Mouse (Mus musculus): ENCODE measurements at regions not wholly inside any gene's neighbourhood (a gene's known extent, or its start where the extent isn't known, plus 50 kb on each side); places are given as distances from the start of the nearest gene placed in this dataset.
"Not testable (repeated sequence)": the region's sequence is repeated elsewhere in the genome, so short reads cannot be mapped to it uniquely, and the experiment has no call there.

DNA sequence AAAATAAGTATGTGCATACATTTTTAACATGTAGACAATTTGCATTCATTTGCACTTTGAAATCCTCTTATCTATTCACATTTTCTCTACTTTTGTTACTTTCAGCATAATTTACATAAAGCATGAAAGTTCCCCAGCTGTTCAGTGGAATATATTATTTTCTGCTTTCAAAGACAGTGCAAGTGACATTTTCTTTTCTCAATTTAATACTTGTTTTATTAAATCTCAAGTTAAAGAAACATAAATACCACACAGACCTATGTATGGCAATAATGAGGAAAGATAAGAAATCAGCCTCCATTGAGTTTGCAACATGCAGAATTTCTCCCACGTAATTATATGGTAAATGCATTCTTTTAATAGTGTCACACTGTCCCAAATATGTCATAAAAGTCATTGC is 1168.1 kb upstream of the Gje1 start:
- DNase-seq: no peak
- intact Hi-C loops (cut with DNase I): no loop called here

DNA sequence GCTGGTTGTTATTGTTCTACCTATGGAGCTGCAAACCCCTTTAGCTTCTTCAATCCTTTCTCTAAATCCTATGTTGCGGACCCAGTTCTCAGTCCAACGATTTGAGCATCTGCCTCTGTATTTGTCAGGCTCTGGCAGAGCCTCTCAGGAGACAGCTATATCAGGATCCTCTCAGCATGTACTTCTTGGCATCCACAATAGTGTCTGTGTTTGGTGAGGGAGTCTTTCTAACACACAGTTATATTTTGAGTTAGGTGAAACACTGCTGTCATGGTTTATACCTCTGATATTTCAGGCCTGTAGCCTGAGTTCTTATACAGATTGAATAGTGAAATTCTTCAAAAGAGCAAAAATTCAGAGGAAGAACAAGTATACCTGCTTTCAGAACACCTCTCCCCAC is 1150.0 kb upstream of the Gje1 start:
- intact Hi-C loops (cut with DNase I): no loop called here
- DNase-seq: no peak

DNA sequence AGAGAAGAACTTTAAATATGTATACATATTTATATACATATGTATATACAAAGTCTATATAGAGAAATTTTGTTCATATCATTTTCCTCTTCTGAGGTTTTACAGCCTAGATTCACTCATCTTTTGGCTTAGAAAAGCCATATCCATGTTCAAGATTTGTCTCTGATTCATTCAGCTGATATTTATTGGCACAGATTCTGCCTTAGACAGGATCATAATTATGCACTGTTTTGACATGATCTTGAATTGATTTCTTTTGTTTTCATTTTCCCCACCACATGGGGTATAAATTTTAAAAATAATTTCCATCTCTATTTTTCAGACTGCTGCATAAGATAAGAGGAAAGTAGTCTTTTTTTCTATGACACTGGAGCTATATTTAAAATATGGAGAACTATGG is 1148.9 kb upstream of the Gje1 start:
- no peak for DNase-seq
- intact Hi-C loops (cut with DNase I): no loop called here

DNA sequence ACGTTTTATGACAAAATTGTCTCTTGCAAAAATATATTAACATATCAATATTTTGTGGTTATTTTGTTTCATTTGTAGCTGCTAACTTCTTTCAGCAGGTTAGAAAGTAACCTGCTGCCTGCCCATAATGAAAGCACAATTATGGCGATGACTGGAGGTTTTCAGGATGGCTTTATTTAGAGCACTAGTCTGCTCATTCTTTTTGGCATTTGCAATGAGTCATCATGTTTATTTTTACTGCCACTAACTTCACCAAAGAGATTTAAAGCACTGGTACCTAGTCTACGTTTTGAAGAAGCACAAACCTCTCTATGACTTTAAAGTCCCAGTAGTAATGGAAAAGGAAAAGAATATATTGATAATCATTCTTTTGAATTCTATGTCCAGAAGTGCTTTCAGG is 1123.4 kb upstream of the Gje1 start:
- intact Hi-C loops (cut with DNase I): no loop called here
- no peak for DNase-seq

DNA sequence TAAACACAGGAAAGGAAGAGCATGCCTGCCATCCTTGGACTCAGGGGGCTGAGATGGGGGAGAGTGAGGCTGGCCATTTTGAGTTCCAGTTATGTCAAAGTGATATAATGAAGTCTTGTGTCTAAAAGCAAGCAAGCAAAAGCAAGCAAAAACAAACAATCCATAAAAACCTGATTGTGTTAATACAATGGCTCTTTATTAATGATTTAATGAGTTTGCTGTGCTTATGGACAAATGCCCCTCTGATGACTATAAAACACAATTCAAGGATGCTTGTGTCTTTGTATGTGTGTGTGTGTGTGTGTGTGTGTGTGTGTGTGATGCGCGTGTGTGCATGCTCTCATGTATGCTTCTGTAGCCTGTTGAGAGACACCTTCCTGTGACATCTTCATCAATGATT is 1114.3 kb upstream of the Gje1 start:
- no peak for DNase-seq
- intact Hi-C loops (cut with DNase I): no loop called here

DNA sequence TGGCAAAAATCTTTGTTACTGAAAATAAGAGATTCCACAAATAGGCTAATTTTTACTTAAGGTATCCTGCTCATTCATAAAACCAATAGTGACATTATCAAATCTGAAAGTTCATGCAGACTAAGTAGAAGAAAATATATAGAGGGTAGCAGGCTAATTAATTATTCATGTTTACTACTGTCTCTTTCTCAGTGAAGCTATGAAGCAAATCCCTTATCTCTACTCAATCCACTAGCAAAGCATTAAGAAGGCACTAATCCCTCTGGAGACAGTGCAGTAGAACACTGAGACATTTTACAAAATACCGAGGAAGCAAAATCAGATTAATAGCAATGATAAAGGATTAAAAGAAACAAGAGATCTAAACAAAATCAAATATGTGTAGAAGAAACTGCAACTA is 1107.4 kb upstream of the Gje1 start:
- DNase-seq: no peak
- intact Hi-C loops (cut with DNase I): no loop called here

DNA sequence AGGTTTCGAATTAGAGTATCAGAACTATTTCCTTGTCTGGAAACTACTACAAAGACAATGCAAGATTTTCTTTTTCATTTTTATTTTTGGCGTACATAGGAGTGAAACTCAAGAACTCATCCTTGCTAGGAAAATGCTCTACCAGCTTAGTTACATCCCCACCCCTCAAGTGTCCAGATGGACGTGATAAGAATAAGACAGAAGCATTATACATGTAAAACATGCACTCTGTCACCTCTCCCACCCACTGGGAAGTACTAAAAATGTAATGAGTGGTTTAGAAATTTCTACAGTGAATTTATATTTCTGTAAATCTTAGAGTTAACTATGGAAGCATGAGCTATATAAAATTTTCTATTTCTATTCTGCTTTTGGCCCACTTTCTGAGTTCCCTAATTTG is 1089.3 kb upstream of the Gje1 start:
- intact Hi-C loops (cut with DNase I): no loop called here
- DNase-seq: no peak

DNA sequence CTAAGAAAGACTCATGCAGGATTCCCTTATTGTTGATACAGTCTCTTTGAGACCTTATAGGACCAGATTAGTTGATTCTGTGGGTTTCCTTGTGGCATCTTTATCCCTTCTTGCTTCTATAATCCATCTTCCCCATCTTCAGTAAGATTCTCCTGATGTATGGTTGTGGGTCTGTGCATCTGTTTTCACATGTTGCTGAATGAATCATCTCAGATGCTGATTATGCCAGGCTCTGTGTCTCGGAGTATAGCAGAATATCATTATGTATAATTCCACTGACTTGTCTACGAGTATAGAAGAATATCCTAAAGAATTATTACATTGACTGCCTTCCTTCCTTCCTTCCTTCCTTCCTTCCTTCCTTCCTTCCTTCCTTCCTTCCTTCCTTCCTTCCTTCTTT is 1087.8 kb upstream of the Gje1 start:
- intact Hi-C loops (cut with DNase I): no loop called here
- DNase-seq: no peak

DNA sequence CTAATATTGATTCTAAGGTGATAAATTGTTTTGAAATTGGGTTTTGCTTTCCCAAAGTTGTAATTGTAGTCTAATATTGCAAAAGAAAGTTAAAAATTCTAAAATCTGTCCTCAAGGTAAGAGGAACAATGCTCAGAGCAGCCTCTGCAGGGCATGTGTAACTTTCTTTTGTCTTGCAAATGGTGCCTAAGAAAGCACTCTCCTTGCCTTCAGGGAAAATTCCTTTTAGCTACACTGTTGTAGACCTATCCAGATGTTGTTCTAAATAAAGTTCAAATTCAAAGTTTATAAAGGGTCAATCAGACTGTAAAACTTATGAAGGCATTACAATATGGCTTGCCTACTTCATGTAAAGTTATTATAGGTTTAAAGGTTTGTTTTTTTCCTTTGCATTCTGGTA is 1075.2 kb upstream of the Gje1 start:
- intact Hi-C loops (cut with DNase I); DNase-seq: not testable (repeated sequence)

DNA sequence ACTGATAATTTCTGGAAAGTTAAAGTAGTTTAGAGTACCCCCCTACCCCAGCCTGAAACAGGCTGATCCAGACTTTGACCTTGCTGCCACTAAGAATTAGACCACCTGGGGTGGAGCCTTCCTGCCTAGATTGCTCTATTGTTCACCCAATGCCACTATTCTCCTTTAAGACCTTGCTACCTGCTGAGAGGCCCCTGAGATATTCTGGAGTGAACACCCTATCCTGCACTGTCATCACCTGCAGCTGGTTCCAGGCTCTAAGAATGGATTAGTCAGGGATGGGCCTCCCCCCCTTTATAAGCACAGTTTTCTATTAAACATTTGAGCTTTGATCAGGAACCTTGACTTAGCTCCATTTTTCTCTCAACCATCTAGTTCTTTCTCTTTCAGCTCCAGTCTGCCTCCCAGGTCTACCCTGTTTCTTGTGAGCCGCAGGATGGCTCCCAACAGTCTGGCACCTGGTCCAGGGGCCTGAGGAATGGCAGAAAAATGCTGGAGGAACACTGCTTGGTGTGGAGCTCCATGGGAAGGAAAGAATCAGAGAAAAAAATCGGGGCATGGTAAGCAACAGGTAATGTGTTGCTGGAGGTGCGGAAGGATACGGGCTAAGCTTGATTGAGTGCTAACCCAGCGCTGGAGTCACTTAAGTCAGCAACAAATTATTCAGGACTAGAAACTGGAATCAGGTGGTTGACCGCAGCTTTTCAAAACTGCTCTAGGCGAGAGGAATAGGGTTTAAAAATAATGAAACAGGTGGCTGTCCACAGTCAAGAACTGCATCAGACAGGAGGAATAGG is 1073.7 kb upstream of the Gje1 start:
- intact Hi-C loops (cut with DNase I): no loop called here
- DNase-seq: no peak

DNA sequence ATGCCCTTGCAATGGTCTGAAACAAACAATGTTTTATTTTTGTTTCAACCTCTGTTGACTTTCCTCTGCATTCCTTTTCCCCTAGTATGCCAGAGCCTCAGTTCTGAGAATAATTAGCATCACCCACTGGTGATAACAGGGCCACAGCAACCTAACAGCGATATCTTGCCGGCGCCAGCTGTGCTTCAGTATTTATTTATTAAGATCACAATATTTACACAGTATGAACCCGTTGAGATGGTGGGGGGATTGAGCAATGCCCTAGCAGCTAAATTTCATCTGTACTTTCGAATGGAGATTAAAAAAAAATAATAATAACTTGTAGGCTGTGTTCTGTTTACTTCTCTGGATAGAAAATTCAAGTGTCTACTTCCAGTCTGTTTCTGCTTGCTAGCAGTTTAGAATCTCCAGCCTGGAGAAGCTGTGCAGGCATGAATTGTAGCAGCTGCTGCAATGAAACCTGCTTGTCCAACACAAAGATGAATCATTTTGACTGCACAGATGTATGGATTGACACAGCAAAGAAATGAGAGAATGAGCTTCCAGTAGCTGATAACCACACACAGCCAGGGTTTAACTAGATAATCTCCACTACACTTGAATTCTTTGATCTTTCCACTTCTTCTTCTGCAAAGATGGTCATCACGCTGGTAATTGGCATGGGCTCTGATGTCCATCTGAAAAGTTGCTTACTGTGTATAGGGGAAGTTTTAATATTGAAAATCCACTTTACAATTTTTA is 1042.1 kb upstream of the Gje1 start:
- DNase-seq: peak; percentile 25 to 29

DNA sequence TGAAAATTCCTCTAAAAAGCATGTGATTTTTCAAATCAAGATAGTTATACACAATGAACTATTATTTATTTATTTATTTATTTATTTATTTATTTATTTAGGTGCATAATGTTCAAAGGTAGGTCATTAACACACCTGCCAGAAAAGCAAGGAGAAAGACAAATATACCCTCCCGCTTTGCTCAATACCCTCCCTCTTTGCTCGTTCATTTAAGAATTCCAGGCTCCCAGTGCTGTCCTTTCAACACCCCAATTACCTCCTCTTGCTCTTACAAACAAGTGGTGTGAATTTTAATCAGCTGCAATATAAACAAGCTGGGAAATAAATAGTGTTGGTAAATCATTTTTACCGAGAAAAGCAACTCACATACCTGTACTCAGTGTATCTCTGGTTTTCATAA is 1041.6 kb upstream of the Gje1 start:
- no peak for DNase-seq
- intact Hi-C loops (cut with DNase I): no loop called here

More for the DNA sequence above, 1042.1 kb upstream of the Gje1 start:
- intact Hi-C loops (cut with DNase I): no loop called here

DNA sequence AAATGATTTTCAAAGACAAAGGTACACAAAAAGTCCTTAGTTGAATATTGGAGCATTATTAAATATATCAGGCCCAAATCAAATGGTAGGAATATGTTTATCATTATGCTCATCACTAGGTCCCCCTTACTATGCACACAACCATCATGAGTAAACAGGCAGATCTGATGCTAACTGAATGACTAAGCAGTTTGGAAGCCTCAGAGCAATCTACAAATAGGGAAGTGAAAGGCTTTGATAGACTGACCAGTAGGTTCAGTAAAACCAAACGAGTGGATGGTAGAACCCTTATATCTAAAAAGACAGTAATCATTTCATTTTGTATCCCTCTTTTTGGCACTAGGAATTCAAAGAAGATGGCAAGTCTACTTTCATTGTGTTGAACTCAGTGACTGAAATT is 1039.5 kb upstream of the Gje1 start:
- intact Hi-C loops (cut with DNase I): no loop called here
- DNase-seq: no peak

DNA sequence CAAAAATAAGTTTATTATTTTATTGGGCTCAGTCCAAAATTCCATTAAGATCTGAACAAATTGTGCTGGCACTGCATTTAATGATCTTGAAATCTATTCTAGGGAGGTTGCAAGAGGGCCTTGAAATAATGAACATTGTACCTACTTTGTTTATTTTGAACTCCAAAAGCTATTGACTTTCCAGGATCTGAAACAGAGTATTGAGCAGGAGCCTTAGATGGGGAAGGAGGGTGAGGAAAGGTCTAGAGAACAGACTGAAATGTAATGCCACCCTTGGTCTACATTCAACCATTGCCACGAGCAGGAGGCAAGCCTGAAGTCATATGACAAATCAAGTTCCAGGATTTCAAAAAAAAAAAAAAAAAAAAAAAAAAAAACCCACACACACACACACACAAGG is 1028.9 kb upstream of the Gje1 start:
- no peak for DNase-seq
- intact Hi-C loops (cut with DNase I): no loop called here

DNA sequence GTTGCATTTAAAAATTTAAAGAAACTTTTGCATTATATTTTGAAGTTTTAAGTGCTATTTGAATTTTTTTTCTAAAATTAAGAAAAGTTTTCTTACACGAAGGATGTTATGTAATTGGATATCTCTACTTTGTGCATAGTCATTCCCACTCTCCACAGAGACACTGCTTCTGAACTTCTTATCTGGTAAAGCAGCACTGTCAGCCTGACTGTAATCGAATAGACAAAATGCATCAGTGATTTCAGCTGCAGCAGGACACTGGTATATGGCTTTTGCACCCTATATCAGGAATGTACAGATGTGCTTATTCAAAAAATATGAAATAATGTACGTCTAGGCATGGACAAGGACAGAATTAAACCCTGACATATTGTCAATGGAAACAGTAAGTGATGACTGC is 1020.6 kb upstream of the Gje1 start:
- DNase-seq: no peak
- intact Hi-C loops (cut with DNase I): no loop called here

DNA sequence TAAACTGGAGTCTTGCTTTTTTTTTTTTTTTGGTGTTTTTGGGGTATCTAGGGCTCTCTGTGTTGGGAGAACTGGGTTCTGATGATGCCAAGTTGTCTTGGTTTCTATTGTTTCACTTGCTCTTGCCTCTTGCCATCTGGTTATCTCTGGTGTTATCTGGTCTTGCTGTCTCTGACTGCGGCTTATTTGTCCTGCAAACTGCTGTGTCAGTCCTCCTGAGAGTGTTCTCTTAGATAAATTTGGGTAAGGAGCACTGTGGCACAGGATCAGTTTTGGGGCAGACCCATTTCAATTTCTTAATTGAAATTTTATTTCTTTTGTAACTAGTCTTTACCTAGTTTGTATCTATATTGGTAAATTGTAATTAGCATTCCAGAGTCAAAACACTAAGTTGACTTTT is 1013.3 kb upstream of the Gje1 start:
- intact Hi-C loops (cut with DNase I): no loop called here

DNA sequence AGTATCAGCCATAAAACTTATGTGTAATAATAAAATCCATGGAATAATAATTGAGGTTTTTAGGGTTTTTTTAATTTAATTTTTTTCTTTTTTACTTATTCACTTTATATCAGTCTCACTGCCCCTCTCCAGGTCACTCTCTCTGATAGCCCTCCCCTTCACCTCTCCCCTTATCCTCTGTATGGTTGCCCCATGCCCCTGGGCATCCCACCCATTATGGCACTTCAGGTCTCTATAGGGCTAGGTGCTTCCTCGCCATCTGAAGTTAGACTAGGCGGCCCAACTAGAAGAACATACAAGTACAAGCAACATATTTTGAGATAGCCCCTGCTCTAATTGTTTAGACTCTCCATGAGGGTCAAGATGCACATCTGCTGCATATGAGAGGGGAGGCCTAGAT is 979.9 kb upstream of the Gje1 start:
- no peak for DNase-seq
- intact Hi-C loops (cut with DNase I): no loop called here

More for the DNA sequence above, 1013.3 kb upstream of the Gje1 start:
- no peak for DNase-seq

DNA sequence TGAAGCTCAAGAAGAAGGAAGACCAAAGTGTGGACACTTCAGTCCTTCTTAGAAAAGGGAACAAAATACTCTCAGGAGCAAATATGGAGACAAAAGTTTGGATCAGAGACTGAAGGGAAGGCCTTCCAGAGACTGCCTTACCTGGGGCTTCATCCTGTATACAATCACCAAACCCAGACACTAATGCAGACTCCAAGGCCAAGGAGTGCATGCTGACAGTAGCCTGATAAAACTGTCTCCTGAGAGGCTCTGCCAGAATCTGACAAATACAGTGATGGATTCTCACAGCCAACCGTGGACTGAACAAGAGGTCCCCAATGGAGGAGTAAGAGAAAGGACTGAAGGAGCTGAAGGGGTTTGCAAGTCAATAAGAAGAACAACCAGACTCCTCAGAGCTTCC is 979.0 kb upstream of the Gje1 start:
- intact Hi-C loops (cut with DNase I): no loop called here

DNA sequence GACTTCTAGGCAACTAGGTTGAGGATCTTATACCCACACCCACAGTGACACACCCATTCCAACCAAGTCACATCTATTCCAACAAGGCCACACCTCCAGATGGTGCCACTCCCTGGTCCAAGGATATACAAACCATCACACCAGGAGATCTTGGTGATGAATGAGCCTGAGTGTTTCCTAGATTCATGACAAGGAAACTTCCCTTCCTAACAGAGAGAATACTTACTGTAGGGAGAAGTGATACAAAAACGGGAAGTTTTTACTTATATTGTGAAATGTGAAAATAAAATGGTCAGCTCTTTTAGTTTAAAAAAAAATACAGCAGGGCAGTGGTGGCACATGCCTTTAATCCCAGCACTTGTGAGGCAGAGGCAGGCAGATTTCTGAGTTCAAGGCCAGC is 953.6 kb upstream of the Gje1 start:
- DNase-seq; intact Hi-C loops (cut with DNase I): not testable (repeated sequence)

More for the DNA sequence above, 979.0 kb upstream of the Gje1 start:
- DNase-seq: no peak

Data from heart, postnatal 10 days (tissue).